Mouse (Mus musculus): Measurements from ENCODE around the gene Irf5. TPM values are rescaled to one million over a fixed set of nuclear protein-coding genes. Genes with fewer than 3 reads are reported as not detected.

Gene Irf5
- polyA plus RNA-seq (2015; fragmentation: Nextera tagmentation; extraction: Ambion mirVana), result 6.0 and 8.0 TPM in 2 replicates

DNA sequence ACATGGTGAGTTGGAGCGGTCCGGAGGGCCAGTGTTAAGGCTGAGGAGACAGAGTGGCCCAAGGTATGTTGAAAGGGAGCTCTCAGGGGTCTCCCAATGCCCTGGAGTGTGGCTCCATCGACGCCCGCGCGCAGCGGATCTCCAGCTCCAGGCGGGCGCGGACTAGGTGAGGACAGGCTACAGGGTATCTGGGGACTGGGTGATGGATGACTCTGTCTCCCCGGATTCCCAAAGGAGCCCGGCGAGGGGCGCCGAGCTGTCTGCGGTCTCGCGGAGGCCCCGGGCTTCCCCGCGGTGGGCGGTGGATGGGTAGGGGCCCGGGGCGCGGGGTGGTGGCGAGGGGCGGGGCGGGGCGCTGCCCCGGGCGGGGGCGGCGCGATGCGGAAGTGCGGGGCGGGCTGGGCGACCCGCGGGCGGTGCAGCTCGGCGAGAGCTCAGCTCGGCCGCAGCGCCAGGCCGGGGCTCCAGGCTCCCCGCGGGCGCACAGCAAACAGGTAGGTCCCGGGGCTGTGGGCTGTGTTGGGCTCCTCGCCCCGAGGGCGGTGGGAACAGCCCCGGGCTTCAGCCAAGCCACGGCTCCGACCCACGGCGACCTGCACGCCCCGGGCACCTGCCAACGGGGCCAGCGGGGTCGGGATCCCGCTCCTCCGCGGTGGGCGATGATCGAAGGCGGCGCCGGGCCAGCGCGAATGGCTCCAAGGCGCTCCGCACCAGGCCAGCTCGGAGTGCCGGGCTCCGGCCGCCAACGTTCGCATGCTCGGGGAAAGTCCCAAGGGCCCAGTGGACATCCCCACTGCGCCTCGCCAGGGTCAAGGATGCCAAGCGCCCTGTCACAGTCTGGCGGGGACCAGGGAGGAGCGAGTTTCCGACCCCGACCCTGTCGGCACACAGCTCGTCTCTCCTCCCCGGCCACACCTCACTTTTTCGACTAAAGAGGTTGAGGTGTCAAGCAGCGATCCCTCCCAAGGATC lies at the start of gene Irf5:
Gene Irf5, plus strand, starts transcription at position 345 of the 971 bp plus-strand sequence.
- Histone ChIP-seq H3K27me3 (ENCODE audit: insufficient read depth, low read length) (peaks cover 35% of the 10 kb centered on the region), H3K9me3 (ENCODE audit: low read length) (no peaks in the 10 kb centered on the region), H3K4me3 (ENCODE audit: low read length) (peak within 1 kb of the TSS; percentile 62), H3K4me2 (replicated peaks; ENCODE audit: low read depth, low read length) (peak within 1 kb of the TSS; percentile 99), H3K27ac (ENCODE audit: low read length) (no peak within 1 kb of the TSS), H3K36me3 (ENCODE audit: insufficient read depth, low read length) (no peaks in the 10 kb centered on the region), H3K9ac (replicated peaks; ENCODE audit: low read length) (peak within 1 kb of the TSS; percentile 75), H3K4me1 (ENCODE audit: insufficient read depth, low read length) (peaks cover 38% of the 10 kb centered on the region)
- ATAC-seq (ENCODE audit: low FRiP score, low TSS enrichment), result peak; percentile 69
- WGBS, result under 1% methylated on average over 66 of the region's 96 CpGs

DNA sequence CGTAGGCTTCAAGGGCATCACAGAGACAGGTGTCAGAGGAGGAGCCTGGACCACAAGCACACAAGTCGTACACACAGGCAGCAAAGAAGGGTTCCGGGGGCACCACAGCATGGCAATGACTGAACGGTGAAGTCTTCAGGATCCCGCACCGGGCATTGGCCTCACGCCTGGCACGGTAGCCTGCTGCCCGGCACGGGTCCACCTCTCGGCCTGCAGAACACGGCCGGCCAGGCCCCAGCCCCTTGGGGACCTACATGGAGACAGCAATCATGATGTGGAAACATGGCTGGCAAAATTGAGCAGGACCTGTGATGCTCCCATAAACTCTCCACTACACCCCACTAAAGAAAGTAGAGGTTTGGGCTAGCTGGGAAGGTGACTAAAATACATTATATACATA lies 43.7 kb upstream of the Irf5 start:
- Histone ChIP-seq H3K27me3 (ENCODE audit: insufficient read depth, low read length) (no peaks in the 10 kb centered on the region), H3K27ac (ENCODE audit: low read length) (no peak overlapping the region), H3K4me1 (ENCODE audit: insufficient read depth, low read length) (peaks cover 10% of the 10 kb centered on the region; the same call in 1 of the 2 replicates), H3K4me2 (replicated peaks; ENCODE audit: low read depth, low read length) (no peak overlapping the region), H3K9ac (replicated peaks; ENCODE audit: low read length) (no peak overlapping the region), H3K36me3 (ENCODE audit: insufficient read depth, low read length) (no peaks in the 10 kb centered on the region), H3K4me3 (ENCODE audit: low read length) (no peak overlapping the region), H3K9me3 (ENCODE audit: low read length) (no peaks in the 10 kb centered on the region)
- WGBS, result 96% methylated on average over 13 of the region's 13 CpGs
- no peak for ATAC-seq (ENCODE audit: low FRiP score, low TSS enrichment)

DNA sequence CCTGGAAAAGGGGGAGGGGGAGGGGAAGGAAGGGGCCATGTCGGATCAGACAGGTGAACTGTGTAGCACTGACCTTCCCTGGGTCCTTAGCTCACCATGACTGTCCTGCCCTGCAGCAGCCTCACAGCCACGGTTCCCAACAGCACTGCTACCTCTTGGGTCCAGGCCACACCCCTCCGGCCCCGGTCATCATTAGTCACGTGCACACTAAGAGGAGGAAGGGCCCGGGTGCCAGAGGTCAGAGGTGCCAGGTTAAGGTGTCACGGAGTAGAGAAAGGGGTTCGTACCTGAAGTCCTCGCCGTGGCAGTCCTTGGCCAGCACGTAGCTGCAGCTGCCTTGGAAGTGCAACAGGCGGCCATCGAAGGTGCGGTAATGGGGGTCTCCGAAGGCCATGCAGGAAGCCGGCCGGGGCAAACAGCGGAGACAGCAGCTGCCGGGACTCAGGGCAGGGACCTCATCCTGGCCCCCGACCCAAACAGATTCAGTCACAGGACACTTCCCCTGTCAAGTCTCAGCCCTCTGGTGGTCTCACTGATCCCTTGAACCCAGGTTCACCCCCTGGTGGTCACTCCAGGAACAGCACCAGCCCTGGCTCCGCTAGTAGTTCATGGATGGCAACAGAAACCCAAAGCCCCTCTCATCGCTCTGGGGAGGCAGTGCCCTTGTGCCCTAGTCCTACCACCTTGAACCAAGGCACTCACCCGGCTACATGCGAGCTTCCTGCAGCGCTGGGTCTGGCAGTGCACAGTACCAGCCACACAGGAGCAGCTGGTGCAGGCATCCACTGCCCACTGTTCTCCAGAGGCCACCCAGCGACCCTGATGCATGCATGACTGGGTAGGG lies 41.5 kb upstream of the Irf5 start:
- ATAC-seq (ENCODE audit: low FRiP score, low TSS enrichment), result peak; percentile 79
- Histone ChIP-seq H3K4me1 (ENCODE audit: insufficient read depth, low read length) (peaks cover 10% of the 10 kb centered on the region; the same call in 1 of the 2 replicates), H3K9me3 (ENCODE audit: low read length) (no peaks in the 10 kb centered on the region), H3K36me3 (ENCODE audit: insufficient read depth, low read length) (no peaks in the 10 kb centered on the region), H3K4me3 (ENCODE audit: low read length) (peak overlapping the region; percentile 46), H3K4me2 (replicated peaks; ENCODE audit: low read depth, low read length) (peak overlapping the region; percentile 83), H3K9ac (replicated peaks; ENCODE audit: low read length) (peak overlapping the region; percentile 60), H3K27ac (ENCODE audit: low read length) (no peak overlapping the region), H3K27me3 (ENCODE audit: insufficient read depth, low read length) (no peaks in the 10 kb centered on the region)
- 6% methylated on average over 24 of the region's 26 CpGs for WGBS

DNA sequence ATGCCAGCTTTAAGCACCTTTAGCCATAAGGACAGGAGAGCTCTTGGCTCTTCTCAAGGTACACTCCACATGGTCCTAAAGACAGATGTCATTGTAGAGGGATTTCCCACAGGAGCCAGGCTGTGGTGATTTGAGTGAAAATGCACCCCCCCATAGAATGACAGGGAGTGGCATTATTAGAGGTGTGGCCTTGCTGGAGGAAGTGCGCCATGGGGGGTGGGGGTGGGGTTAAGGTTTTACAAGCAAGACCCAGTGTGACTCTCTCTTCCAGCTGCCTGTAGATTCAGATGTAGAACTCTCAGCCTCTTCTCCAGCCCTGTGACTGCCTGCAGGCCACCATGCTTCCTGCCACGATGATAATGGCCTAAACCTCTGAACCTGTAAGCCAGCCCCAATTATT lies 40.5 kb upstream of the Irf5 start:
- Histone ChIP-seq H3K4me2 (replicated peaks; ENCODE audit: low read depth, low read length) (no peak overlapping the region), H3K36me3 (ENCODE audit: insufficient read depth, low read length) (peaks cover 6% of the 10 kb centered on the region; the same call in 1 of the 2 replicates), H3K27me3 (ENCODE audit: insufficient read depth, low read length) (no peaks in the 10 kb centered on the region), H3K9me3 (ENCODE audit: low read length) (no peaks in the 10 kb centered on the region), H3K27ac (ENCODE audit: low read length) (no peak overlapping the region), H3K4me3 (ENCODE audit: low read length) (no peak overlapping the region), H3K9ac (replicated peaks; ENCODE audit: low read length) (no peak overlapping the region), H3K4me1 (ENCODE audit: insufficient read depth, low read length) (peaks cover 10% of the 10 kb centered on the region; the same call in 1 of the 2 replicates)
- no peak for ATAC-seq (ENCODE audit: low FRiP score, low TSS enrichment)
- 50% methylated on average over 2 of the region's 2 CpGs for WGBS

DNA sequence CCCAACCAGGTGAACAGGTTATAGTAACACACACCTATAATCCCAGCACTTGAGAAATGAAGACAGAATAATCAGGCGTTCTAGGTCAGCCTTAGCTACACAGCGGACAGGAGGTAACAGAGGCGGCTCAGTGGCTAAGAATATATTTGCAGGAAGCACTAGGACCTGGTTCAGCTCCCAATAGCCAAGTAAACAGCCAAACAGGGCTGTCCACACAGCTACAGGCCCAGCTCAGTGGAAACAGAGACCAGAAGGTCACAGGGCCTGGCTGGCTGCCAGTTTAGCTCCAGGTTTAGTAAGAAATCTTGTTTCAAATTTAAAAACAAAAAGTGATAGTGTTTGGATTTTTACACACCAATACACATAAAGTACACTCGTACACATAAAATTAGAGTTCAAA lies 32.3 kb upstream of the Irf5 start:
- Histone ChIP-seq H3K9me3 (ENCODE audit: low read length) (no peaks in the 10 kb centered on the region), H3K4me3 (ENCODE audit: low read length) (no peak overlapping the region), H3K4me1 (ENCODE audit: insufficient read depth, low read length) (no peaks in the 10 kb centered on the region), H3K4me2 (replicated peaks; ENCODE audit: low read depth, low read length) (no peak overlapping the region), H3K36me3 (ENCODE audit: insufficient read depth, low read length) (peaks cover 9% of the 10 kb centered on the region; the same call in 1 of the 2 replicates), H3K27ac (ENCODE audit: low read length) (no peak overlapping the region), H3K9ac (replicated peaks; ENCODE audit: low read length) (no peak overlapping the region), H3K27me3 (ENCODE audit: insufficient read depth, low read length) (no peaks in the 10 kb centered on the region)
- WGBS, result 68% methylated on average over 4 of the region's 4 CpGs
- no peak for ATAC-seq (ENCODE audit: low FRiP score, low TSS enrichment)

DNA sequence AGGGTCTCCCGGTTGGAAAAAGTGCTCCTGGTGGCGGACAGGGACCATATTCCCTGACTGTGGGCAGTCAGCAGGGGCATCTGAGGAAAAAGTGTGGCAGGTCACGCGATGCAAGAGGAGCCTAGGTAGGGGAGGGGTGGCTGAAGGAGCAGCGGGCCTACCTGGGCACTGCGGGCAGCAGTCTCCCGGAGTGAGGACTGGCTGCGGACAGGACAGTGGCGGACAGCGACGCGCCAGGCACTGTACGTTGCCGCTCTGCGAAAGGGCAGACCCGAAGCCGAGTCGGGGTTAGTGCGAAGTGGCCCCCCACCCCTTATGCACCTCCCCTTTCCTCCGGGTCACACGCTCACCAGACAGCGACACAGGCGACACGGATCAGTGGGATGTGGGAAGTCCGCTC lies 30.2 kb upstream of the Irf5 start:
- 0 out of 2 replicates have a peak, but pooled peaks cover 3% of the 10 kb centered on the region for H3K36me3 ChIP-seq (ENCODE audit: insufficient read depth, low read length)
- peak overlapping the region; percentile 39 for H3K4me2 ChIP-seq (replicated peaks; ENCODE audit: low read depth, low read length)
- no peak overlapping the region for H3K27ac ChIP-seq (ENCODE audit: low read length)
- 28% methylated on average over 19 of the region's 25 CpGs for WGBS
- no peaks in the 10 kb centered on the region for H3K27me3 ChIP-seq (ENCODE audit: insufficient read depth, low read length)
- ATAC-seq (ENCODE audit: low FRiP score, low TSS enrichment), result 0 out of 2 replicates have a peak, but pooled peaks have one; percentile 17
- H3K4me1 ChIP-seq (ENCODE audit: insufficient read depth, low read length), result no peaks in the 10 kb centered on the region
- peak overlapping the region; percentile 17 for H3K4me3 ChIP-seq (ENCODE audit: low read length)
- H3K9ac ChIP-seq (replicated peaks; ENCODE audit: low read length), result no peak overlapping the region
- H3K9me3 ChIP-seq (ENCODE audit: low read length), result no peaks in the 10 kb centered on the region

DNA sequence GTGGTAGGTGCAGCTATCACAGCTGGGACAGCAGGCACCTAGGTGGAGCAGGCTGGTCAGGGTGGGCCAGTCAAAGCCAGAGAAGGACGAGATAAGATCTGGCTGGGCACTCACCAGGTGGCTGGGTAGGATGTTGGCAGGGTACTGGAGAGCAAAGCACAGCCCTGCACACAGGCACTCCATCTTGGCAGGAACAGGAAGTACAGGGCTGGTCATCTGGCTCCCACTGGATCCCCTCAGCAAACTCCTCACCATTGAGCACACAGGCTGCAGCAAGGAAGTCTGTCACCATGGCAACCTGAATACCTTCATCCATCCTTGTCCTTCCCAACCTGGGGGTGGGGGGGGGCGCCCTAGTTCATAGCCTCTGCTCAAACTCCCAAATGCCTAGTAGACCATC lies 28.6 kb upstream of the Irf5 start:
- H3K4me3 ChIP-seq (ENCODE audit: low read length), result no peak overlapping the region
- peak; percentile 44 for ATAC-seq (ENCODE audit: low FRiP score, low TSS enrichment)
- no peak overlapping the region for H3K9ac ChIP-seq (replicated peaks; ENCODE audit: low read length)

DNA sequence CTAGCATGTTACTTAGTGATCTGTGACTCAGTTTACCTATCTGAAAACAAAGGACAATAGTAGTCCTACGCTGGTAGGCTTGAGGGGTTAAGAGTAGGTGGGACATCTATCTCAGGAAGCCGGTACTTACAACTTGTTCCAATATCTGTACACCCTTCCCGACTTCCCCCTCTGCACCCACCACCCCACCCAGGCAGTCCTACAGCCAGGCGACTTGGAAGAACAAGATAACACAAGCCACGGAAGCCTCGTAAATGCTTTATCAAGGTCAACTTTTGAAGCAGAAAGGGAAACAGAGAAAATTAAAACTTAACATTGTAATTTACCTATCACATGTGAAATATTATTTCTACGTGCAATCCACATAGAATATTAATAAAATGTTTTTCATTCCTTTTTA lies 26.2 kb upstream of the Irf5 start:
- ATAC-seq (ENCODE audit: low FRiP score, low TSS enrichment), result no peak
- 94% methylated on average over 7 of the region's 7 CpGs for WGBS

More for the DNA sequence above, 28.6 kb upstream of the Irf5 start:
- Histone ChIP-seq H3K4me2 (replicated peaks; ENCODE audit: low read depth, low read length) (no peak overlapping the region), H3K27me3 (ENCODE audit: insufficient read depth, low read length) (no peaks in the 10 kb centered on the region), H3K27ac (ENCODE audit: low read length) (no peak overlapping the region), H3K36me3 (ENCODE audit: insufficient read depth, low read length) (0 out of 2 replicates have a peak, but pooled peaks cover 3% of the 10 kb centered on the region), H3K9me3 (ENCODE audit: low read length) (no peaks in the 10 kb centered on the region), H3K4me1 (ENCODE audit: insufficient read depth, low read length) (no peaks in the 10 kb centered on the region)
- 50% methylated on average over 2 of the region's 2 CpGs for WGBS

DNA sequence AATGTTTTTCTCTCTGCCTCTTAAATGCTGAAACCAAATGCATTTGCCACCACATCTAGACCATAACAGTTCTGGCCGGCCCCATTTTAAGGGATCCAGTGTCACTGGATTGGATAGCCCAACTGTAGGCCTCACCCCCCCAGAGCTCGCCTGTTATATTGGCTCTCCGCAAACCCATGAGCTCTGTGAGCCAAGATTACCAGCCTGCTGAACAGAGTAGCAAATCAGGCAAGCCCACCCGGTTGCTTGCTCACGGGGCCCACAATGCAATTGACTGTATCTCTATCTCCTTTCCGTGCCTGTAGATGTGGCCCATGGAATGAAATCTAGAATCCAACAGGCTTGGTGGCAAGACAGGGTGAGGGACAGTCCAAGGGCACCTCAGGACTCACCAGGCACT lies 25.6 kb upstream of the Irf5 start:
- ATAC-seq (ENCODE audit: low FRiP score, low TSS enrichment), result no peak
- Histone ChIP-seq H3K27me3 (ENCODE audit: insufficient read depth, low read length) (no peaks in the 10 kb centered on the region), H3K4me2 (replicated peaks; ENCODE audit: low read depth, low read length) (no peak overlapping the region), H3K4me1 (ENCODE audit: insufficient read depth, low read length) (no peaks in the 10 kb centered on the region), H3K36me3 (ENCODE audit: insufficient read depth, low read length) (0 out of 2 replicates have a peak, but pooled peaks cover 3% of the 10 kb centered on the region), H3K27ac (ENCODE audit: low read length) (no peak overlapping the region), H3K4me3 (ENCODE audit: low read length) (no peak overlapping the region), H3K9ac (replicated peaks; ENCODE audit: low read length) (no peak overlapping the region), H3K9me3 (ENCODE audit: low read length) (no peaks in the 10 kb centered on the region)
- WGBS, result 93% methylated on average over 6 of the region's 6 CpGs

More for the DNA sequence above, 26.2 kb upstream of the Irf5 start:
- H3K36me3 ChIP-seq (ENCODE audit: insufficient read depth, low read length), result 0 out of 2 replicates have a peak, but pooled peaks cover 3% of the 10 kb centered on the region
- no peaks in the 10 kb centered on the region for H3K27me3 ChIP-seq (ENCODE audit: insufficient read depth, low read length)
- H3K9ac ChIP-seq (replicated peaks; ENCODE audit: low read length), result no peak overlapping the region
- H3K9me3 ChIP-seq (ENCODE audit: low read length), result no peaks in the 10 kb centered on the region
- no peak overlapping the region for H3K27ac ChIP-seq (ENCODE audit: low read length)
- H3K4me3 ChIP-seq (ENCODE audit: low read length), result no peak overlapping the region
- no peak overlapping the region for H3K4me2 ChIP-seq (replicated peaks; ENCODE audit: low read depth, low read length)
- H3K4me1 ChIP-seq (ENCODE audit: insufficient read depth, low read length), result no peaks in the 10 kb centered on the region

Measured in kidney, embryonic 16.5 days (tissue).